Mouse (Mus musculus) heart, postnatal 0 days (tissue): ENCODE results near the gene Usp48.

ENCODE experiments used
- CTCF ChIP-seq: IDR thresholded peaks from 2 replicates; pipeline ENCODE4 v1.5.1; 2016; ENCODE audit warnings: antibody characterized with exemption, control low read depth, low read depth
- EP300 ChIP-seq: IDR thresholded peaks from 2 replicates; pipeline ENCODE4 v1.6.1; 2016; ENCODE audit warnings: antibody characterized with exemption, low read depth

DNA sequence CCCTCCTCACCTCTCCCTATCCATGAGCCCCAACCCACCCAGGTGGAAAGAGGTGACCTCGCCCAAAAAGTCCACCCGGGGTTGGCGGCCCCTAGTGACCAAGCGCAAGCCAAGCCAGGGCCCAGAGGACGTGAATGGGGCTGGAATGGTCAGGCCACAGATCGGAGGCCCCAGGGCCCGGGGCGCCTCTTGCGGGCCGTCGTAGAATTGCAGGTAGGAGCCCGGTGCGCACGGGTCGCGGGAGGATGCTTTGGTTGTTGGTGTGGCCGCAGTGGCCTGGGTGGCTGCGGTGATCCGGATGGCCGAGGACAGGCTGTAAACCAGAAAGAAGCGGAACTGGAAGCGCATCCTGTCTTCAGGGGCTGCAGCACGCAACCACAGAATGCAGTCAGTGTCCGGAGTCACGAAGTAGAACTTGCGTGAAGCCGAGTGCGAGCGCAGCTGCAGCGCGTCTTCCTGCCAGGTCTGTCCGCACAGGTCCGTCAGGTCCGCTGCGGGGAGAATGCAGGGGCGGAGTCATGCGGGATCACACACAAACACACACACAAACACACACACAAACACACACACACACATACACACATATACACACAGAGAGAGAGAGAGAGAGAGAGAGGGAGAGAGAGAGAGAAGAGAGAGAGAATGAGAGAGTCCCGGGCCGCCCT, 15.2 kb upstream of the Usp48 start:
- peak; percentile 43 for TF ChIP-seq CTCF
- TF ChIP-seq EP300 = no peak
